Mouse (Mus musculus): ENCODE measurements around the gene Ccn5.

GRCm38 (mm10) chr2:163876830-163877498 lies 56.3 kb downstream of the Ccn5 start:
- TF ChIP-seq CTCF (IDR thresholded peaks at IDR 0.05; ENCODE audit: insufficient read depth, low read length) (no peak), POLR2A (IDR thresholded peaks at IDR 0.05; ENCODE audit: borderline replicate concordance, extremely low read depth, low read depth, low read length) (no peak)

Measured in lung, adult 2 months (tissue).